Mouse (Mus musculus): ENCODE data around the gene Pik3c2g. TPM values are rescaled to one million over a fixed set of nuclear protein-coding genes. Genes with fewer than 3 reads are reported as not detected.

The Pik3c2g gene
- polyA plus RNA-seq, 1 experiment from 2014 or later: 2.3 TPM

- no peaks in the 10 kb centered on the region for H3K27me3 ChIP-seq (ENCODE audit: insufficient read depth, poor library complexity, severe bottlenecking)
- H3K9me3 ChIP-seq: no peaks in the 10 kb centered on the region
- no peak overlapping the region for H3K27ac ChIP-seq
- H3K4me1 ChIP-seq: no peaks in the 10 kb centered on the region
- H3K4me3 ChIP-seq: no peak overlapping the region
- 78% methylated on average over 13 of the region's 13 CpGs for WGBS
- DNase-seq (ENCODE audit: low spot score): no peak
- H3K36me3 ChIP-seq: no peaks in the 10 kb centered on the region
Observed at GRCm38 (mm10) chr6:139748091-139748771, 161.2 kb downstream of the Pik3c2g start.

GRCm38 (mm10) chr6:139750599-139750998, 163.6 kb downstream of the Pik3c2g start:
- Histone ChIP-seq H3K4me3 (no peak overlapping the region), H3K4me1 (no peaks in the 10 kb centered on the region), H3K9me3 (no peaks in the 10 kb centered on the region), H3K27me3 (ENCODE audit: insufficient read depth, poor library complexity, severe bottlenecking) (no peaks in the 10 kb centered on the region), H3K36me3 (no peaks in the 10 kb centered on the region), H3K27ac (no peak overlapping the region)
- DNase-seq (ENCODE audit: low spot score): no peak
- 82% methylated on average over 2 of the region's 2 CpGs for WGBS

GRCm38 (mm10) chr6:139751022-139751421, 164.0 kb downstream of the Pik3c2g start:
- Histone ChIP-seq H3K4me3 (no peak overlapping the region), H3K27ac (no peak overlapping the region), H3K4me1 (no peaks in the 10 kb centered on the region), H3K27me3 (ENCODE audit: insufficient read depth, poor library complexity, severe bottlenecking) (no peaks in the 10 kb centered on the region), H3K9me3 (no peaks in the 10 kb centered on the region), H3K36me3 (no peaks in the 10 kb centered on the region)
- WGBS: 75% methylated on average over 3 of the region's 3 CpGs
- DNase-seq (ENCODE audit: low spot score): no peak

GRCm38 (mm10) chr6:139757876-139758275, 170.9 kb downstream of the Pik3c2g start:
- no peak for DNase-seq (ENCODE audit: low spot score)
- 70% methylated on average over 8 of the region's 8 CpGs for WGBS
- no peak overlapping the region for H3K27ac ChIP-seq

GRCm38 (mm10) chr6:139760978-139761377, 174.0 kb downstream of the Pik3c2g start:
- Histone ChIP-seq H3K36me3 (no peaks in the 10 kb centered on the region), H3K4me1 (no peaks in the 10 kb centered on the region), H3K27ac (no peak overlapping the region), H3K9me3 (no peaks in the 10 kb centered on the region), H3K27me3 (ENCODE audit: insufficient read depth, poor library complexity, severe bottlenecking) (no peaks in the 10 kb centered on the region), H3K4me3 (no peak overlapping the region)
- DNase-seq (ENCODE audit: low spot score): no peak
- 76% methylated on average over 4 of the region's 4 CpGs for WGBS

More at GRCm38 (mm10) chr6:139757876-139758275, 170.9 kb downstream of the Pik3c2g start:
- no peaks in the 10 kb centered on the region for H3K27me3 ChIP-seq (ENCODE audit: insufficient read depth, poor library complexity, severe bottlenecking)
- H3K4me3 ChIP-seq: no peak overlapping the region
- H3K4me1 ChIP-seq: no peaks in the 10 kb centered on the region
- no peaks in the 10 kb centered on the region for H3K36me3 ChIP-seq
- H3K9me3 ChIP-seq: no peaks in the 10 kb centered on the region

- DNase-seq (ENCODE audit: low spot score): no peak
- Histone ChIP-seq H3K27me3 (ENCODE audit: insufficient read depth, poor library complexity, severe bottlenecking) (no peaks in the 10 kb centered on the region), H3K36me3 (no peaks in the 10 kb centered on the region), H3K9me3 (no peaks in the 10 kb centered on the region), H3K27ac (no peak overlapping the region), H3K4me3 (no peak overlapping the region), H3K4me1 (no peaks in the 10 kb centered on the region)
- WGBS: 79% methylated on average over 3 of the region's 3 CpGs
Observed at GRCm38 (mm10) chr6:139764398-139764797, 177.4 kb downstream of the Pik3c2g start.

- no peaks in the 10 kb centered on the region for H3K9me3 ChIP-seq
- H3K36me3 ChIP-seq: no peaks in the 10 kb centered on the region
- H3K4me3 ChIP-seq: no peak overlapping the region
- H3K27me3 ChIP-seq (ENCODE audit: insufficient read depth, poor library complexity, severe bottlenecking): no peaks in the 10 kb centered on the region
- no peaks in the 10 kb centered on the region for H3K4me1 ChIP-seq
- DNase-seq (ENCODE audit: low spot score): no peak
- H3K27ac ChIP-seq: no peak overlapping the region
- WGBS: 84% methylated on average over 7 of the region's 7 CpGs
Observed at GRCm38 (mm10) chr6:139769744-139770473, 182.9 kb downstream of the Pik3c2g start.

- WGBS: 37% methylated on average over 3 of the region's 3 CpGs
- no peak overlapping the region for H3K4me3 ChIP-seq
- H3K9me3 ChIP-seq: no peaks in the 10 kb centered on the region
- H3K27me3 ChIP-seq (ENCODE audit: insufficient read depth, poor library complexity, severe bottlenecking): no peaks in the 10 kb centered on the region
- no peaks in the 10 kb centered on the region for H3K36me3 ChIP-seq
- H3K4me1 ChIP-seq: no peaks in the 10 kb centered on the region
- H3K27ac ChIP-seq: no peak overlapping the region
- no peak for DNase-seq (ENCODE audit: low spot score)
Observed at GRCm38 (mm10) chr6:139770535-139770934, 183.5 kb downstream of the Pik3c2g start.

GRCm38 (mm10) chr6:139777576-139778282, 190.7 kb downstream of the Pik3c2g start:
- no peak for DNase-seq (ENCODE audit: low spot score)
- Histone ChIP-seq H3K27ac (no peak overlapping the region), H3K9me3 (no peaks in the 10 kb centered on the region), H3K36me3 (no peaks in the 10 kb centered on the region), H3K27me3 (ENCODE audit: insufficient read depth, poor library complexity, severe bottlenecking) (no peaks in the 10 kb centered on the region), H3K4me1 (no peaks in the 10 kb centered on the region), H3K4me3 (no peak overlapping the region)
- WGBS: 73% methylated on average over 11 of the region's 11 CpGs

- Histone ChIP-seq H3K4me3 (no peak overlapping the region), H3K9me3 (no peaks in the 10 kb centered on the region), H3K4me1 (no peaks in the 10 kb centered on the region), H3K36me3 (no peaks in the 10 kb centered on the region), H3K27ac (no peak overlapping the region), H3K27me3 (ENCODE audit: insufficient read depth, poor library complexity, severe bottlenecking) (no peaks in the 10 kb centered on the region)
- DNase-seq (ENCODE audit: low spot score): no peak
- 76% methylated on average over 2 of the region's 2 CpGs for WGBS
Observed at GRCm38 (mm10) chr6:139780028-139780427, 193.0 kb downstream of the Pik3c2g start.

GRCm38 (mm10) chr6:139789479-139789878, 202.5 kb downstream of the Pik3c2g start:
- H3K4me3 ChIP-seq: no peak overlapping the region
- no peak overlapping the region for H3K27ac ChIP-seq
- H3K4me1 ChIP-seq: no peaks in the 10 kb centered on the region
- H3K27me3 ChIP-seq (ENCODE audit: insufficient read depth, poor library complexity, severe bottlenecking): no peaks in the 10 kb centered on the region
- H3K36me3 ChIP-seq: no peaks in the 10 kb centered on the region
- H3K9me3 ChIP-seq: no peaks in the 10 kb centered on the region
- 57% methylated on average over 4 of the region's 4 CpGs for WGBS
- no peak for DNase-seq (ENCODE audit: low spot score)

GRCm38 (mm10) chr6:139799541-139800226, 212.7 kb downstream of the Pik3c2g start:
- no peak for DNase-seq (ENCODE audit: low spot score)

More at GRCm38 (mm10) chr6:139799541-139800226, 212.7 kb downstream of the Pik3c2g start:
- no peaks in the 10 kb centered on the region for H3K27me3 ChIP-seq (ENCODE audit: insufficient read depth, poor library complexity, severe bottlenecking)
- H3K4me1 ChIP-seq: 0 out of 2 replicates have a peak, but pooled peaks cover 3% of the 10 kb centered on the region
- H3K36me3 ChIP-seq: no peaks in the 10 kb centered on the region
- WGBS: 85% methylated on average over 8 of the region's 8 CpGs
- no peak overlapping the region for H3K27ac ChIP-seq
- no peaks in the 10 kb centered on the region for H3K9me3 ChIP-seq
- no peak overlapping the region for H3K4me3 ChIP-seq
